Mouse (Mus musculus) cerebellum, adult 2 months (tissue): ENCODE data around the gene Napa.

Experiments used
- CTCF ChIP-seq: fragments of 200-500 bp; IDR thresholded peaks from 2 replicates; pipeline ENCODE4 v1.5.1; 2011; ENCODE audit warnings: low read depth, mild to moderate bottlenecking, control low read depth, low read length, moderate library complexity, borderline replicate concordance; ENCODE audit not compliant: insufficient read depth
- POLR2A ChIP-seq: fragments of 200-500 bp; IDR thresholded peaks from 2 replicates; pipeline ENCODE4 v1.6.1; 2011; ENCODE audit warnings: low read length, control low read depth, borderline replicate concordance; ENCODE audit not compliant: insufficient read depth

DNA sequence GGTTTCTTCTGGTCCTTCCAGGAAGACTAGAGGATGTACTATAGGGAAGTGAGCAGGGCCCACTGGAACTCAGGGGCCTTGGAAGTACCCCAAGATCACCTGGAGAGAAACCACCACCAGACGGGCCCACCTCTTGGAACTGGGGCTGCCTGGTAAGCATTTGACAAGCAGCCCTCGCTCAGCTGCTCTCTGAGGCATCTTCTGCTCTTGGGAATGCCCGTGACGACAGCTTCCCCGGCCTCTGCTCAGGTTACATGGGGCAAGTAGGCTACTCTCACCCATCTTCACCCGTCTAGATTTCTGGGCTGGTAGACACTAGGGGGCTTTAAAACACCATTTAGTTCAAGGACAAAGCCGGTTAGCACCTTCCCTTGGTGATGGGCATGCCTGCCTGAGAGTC is 2.8 kb downstream of the Napa start:
- TF ChIP-seq POLR2A (no peak), CTCF (no peak)
